Mouse (Mus musculus): ENCODE data around the gene Spock2. TPM values are rescaled to one million over a fixed set of nuclear protein-coding genes. Genes with fewer than 3 reads are reported as not detected.
A peak's percentile ranks its signal among the peaks of the same experiment; 100 is the strongest.
"Not testable (repeated sequence)": the region's sequence is repeated elsewhere in the genome, so short reads cannot be mapped to it uniquely, and the experiment has no call there.

Gene Spock2
- polyA plus RNA-seq, 1 experiment, result 362 TPM

- no peak for DNase-seq (ENCODE audit: extremely low spot score in 1 of 2, low spot score in 1 of 2)
These were observed 640 bp downstream of the Spock2 start for GRCm38 (mm10) chr10:60106531-60107186.

GRCm38 (mm10) chr10:60107448-60107847 lies 1.4 kb downstream of the Spock2 start:
- DNase-seq (ENCODE audit: extremely low spot score in 1 of 2, low spot score in 1 of 2), result no peak

DNA sequence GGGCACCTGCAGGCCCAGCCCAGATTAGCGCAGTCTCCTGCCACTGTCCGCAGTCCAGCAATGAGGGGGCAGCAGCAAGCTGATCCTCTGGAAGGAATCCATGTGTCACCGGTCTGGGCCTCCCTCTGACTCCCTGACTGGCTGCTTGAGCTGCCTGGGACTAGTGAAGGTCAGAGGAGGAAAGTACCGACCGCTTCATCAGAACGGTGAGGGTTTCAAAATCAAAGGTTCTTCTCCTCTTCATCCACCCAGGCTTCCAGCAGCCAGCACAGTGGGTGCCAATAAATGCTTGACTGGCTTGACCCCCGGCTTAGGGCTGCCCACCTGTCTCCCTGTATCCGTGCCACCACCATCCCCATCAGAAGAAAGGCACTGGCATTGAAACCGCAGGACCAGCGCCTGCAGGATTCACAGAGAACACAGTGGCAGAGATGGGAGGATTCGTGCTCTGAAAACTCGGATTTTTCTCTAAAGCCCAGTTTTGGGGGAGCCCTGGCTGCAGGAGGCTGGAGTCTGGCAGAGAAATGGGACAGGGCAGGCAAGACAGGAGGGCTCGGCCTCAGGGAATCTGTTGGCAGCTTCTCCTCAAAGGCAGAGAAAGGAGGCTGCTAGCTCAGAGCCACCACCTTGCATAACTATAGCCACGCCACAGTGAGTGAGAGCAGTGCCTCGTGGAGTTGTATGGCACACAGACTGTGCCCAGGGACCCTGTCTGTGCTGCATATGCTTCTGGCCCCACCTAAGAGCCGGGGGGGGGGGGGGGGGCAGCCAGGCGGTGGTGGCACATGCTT lies 2.5 kb downstream of the Spock2 start:
- no peak for DNase-seq (ENCODE audit: extremely low spot score in 1 of 2, low spot score in 1 of 2)

DNA sequence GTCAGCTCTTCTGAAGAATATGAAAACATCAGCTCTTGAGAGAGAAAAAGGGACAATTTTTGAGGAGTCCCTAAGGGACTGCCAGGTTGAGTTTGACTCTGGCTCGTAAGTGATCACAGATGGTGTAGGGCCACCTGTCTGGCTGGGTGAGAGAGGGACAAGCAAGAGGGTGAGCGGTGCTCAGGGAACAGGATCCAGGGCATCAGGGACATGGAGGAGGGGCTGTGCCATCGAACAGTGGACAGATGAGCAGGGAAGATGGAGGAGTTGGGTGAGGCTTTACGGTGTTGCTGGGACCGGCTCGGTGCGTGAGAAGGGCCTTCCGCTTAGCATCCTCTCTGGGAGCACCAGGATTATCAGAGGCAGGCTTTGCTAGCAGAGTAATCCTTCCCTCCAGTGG lies 3.3 kb downstream of the Spock2 start:
- no peak for DNase-seq (ENCODE audit: extremely low spot score in 1 of 2, low spot score in 1 of 2)

DNA sequence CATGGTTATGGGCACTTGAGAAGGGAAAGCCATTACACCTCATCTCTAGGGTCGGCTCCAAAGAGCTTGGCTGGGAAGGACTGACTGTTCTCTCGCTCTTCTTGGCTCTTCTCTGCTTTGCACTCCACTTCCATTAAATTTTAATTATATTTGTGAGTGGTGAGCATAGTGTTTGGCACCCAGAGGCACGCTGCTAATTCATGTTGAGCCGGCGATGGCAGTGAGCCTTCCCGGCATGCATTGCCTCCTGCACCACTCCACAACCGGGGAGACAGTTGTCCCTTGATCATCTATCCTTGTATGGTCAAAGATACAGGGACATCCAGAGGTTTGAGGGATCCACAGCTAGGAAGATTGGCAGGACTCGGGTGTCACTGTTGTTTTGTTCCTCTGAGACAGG lies 4.0 kb downstream of the Spock2 start:
- no peak for DNase-seq (ENCODE audit: extremely low spot score in 1 of 2, low spot score in 1 of 2)

DNA sequence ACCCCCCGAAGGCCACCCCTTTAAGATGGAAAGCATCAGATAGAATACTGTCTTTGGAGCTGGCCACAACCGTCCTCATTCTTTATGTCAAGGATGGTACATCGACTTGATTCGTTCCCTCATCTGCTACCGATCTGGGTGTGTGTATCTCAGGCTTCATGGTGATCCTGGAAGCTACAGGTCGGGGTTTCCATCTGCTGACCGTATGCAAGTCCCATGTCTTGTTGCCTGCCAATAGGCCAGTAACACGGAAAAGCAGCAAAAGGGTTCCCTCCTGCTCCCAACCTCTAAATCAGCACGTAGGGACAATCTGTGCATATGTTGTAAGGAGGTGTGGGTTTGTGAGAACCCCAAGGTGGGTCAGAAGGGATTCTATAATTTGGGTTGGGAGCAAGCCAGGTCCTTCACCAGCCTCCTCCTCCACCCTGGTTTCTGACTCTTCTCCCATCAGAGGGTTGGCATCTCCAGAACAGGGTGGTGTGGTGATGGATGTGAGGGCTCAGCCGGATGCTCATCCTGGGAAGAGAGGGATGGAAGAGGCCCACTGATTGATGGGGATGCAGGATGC lies 5.0 kb downstream of the Spock2 start:
- no peak for DNase-seq (ENCODE audit: extremely low spot score in 1 of 2, low spot score in 1 of 2)

DNA sequence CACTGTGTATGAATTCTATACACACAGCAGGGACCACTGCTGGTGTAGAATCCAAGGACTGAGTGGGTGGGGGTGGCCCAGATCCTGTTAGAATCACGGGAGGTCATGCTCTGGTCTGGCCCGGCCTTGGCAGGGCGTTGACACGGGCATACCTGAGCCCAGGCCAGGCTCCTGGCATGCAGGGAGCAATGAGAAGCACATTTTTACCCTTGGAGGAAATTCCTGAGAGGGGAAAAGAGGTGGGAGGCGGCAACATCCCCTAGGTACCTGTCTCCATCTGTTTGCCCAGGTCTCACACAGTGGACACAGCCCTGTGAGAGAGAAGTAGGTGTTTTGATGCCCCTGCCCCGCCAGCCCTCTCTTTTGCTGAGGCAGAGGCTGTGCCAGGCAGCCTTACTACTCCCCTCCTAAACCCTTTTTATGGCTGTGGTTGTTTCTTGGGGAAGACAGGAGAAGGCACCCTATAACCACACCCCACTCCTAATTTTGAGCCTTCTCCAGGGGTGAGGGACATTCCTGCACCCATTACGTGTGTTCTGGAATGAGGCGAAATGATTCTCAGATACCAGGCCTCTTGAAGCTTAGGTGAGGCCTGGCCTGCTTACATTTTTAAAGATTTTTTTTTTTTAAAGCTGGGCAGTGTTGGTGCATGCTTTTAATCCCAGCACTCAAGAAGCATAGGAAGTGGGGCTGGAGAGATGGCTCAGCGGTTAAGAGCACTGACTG lies 8.1 kb downstream of the Spock2 start:
- DNase-seq (ENCODE audit: extremely low spot score in 1 of 2, low spot score in 1 of 2), result no peak

GRCm38 (mm10) chr10:60115345-60116185 lies 9.5 kb downstream of the Spock2 start:
- DNase-seq (ENCODE audit: extremely low spot score in 1 of 2, low spot score in 1 of 2), result peak; percentile 74 to 88

GRCm38 (mm10) chr10:60116997-60117396 lies 11.0 kb downstream of the Spock2 start:
- no peak for DNase-seq (ENCODE audit: extremely low spot score in 1 of 2, low spot score in 1 of 2)

- DNase-seq (ENCODE audit: extremely low spot score in 1 of 2, low spot score in 1 of 2), result no peak
These were observed 12.4 kb downstream of the Spock2 start for GRCm38 (mm10) chr10:60118464-60118863.

DNA sequence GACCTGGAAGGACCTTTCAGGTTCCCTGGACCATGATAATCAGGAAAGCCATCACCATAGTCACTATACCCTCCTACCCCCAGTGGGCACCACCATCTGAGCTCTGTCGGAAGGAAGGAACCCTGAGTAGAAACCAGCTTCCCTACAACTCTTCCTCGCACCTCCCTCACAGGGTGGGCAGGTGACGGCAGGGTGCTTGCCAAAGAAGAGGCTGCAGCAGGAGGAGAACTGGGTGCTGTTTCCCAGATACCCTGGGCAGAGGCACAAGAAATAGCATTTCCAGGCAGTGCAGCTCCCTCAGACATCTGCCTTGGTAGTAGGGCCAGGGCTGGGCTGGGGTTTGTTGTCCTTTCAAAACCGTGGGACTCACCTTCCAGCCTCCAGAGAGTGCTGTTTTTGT lies 14.6 kb downstream of the Spock2 start:
- DNase-seq (ENCODE audit: extremely low spot score in 1 of 2, low spot score in 1 of 2), result peak; percentile 67 to 78

GRCm38 (mm10) chr10:60124078-60124477 lies 18.1 kb downstream of the Spock2 start:
- DNase-seq (ENCODE audit: extremely low spot score in 1 of 2, low spot score in 1 of 2), result no peak

DNA sequence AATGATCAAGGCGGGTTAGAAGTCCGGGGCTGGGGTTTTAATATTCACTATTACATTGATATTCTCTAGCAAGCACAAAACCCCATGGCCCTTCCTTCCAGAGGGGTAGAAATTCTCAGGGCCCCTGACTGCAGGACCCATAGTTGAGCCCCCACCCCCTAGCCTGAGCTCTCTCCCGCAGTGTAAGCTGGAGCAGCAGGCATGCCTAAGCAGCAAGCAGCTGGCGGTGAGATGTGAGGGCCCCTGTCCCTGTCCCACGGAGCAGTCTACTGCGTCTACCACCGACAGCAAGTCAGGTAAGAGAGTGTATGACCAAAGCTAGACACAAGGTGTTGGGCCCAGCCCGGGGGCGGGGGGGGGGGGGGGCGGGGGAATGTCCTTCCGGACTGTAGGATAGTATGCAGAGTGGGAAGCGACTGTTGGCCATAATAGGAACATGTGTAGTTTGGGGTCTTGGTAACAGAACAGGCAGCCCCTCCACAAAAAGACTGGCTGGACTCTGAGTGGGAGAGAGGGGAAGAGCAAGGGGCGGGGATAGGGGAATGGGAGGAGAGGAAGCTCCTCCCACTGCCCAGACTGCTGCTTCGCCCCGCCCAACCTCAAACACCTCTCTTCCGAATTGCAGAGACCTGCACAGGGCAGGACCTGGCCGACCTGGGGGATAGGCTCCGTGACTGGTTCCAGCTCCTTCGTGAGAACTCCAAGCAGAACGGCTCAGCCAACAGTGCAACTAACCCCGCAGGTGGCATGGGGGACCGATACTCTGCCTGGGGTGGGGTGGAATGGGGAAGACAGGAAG lies 19.7 kb downstream of the Spock2 start:
- DNase-seq (ENCODE audit: extremely low spot score in 1 of 2, low spot score in 1 of 2), result no peak

GRCm38 (mm10) chr10:60128287-60128686 lies 22.3 kb downstream of the Spock2 start:
- DNase-seq (ENCODE audit: extremely low spot score in 1 of 2, low spot score in 1 of 2), result no peak

GRCm38 (mm10) chr10:60130504-60130903 lies 24.5 kb downstream of the Spock2 start:
- no peak for DNase-seq (ENCODE audit: extremely low spot score in 1 of 2, low spot score in 1 of 2)

DNA sequence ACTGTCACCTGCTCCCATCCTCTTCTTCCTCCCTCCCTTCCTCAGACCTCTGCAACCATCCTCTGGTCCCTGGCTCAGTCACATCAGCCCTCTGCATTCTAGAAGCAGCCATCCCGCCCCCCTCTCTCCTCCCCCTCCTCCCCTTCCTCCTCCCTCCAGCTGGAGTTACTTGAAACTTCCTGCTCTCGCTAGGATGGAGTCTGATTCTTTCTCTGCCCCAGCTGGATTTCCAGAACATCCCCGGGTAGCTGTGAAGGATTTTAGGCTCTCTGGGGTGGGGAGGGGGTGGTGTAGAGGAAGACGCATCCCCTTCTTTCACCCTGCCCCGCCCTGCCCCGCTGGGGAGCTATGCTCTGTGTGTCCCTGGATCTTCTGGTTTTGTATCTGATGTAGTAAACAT lies 27.5 kb downstream of the Spock2 start:
- DNase-seq (ENCODE audit: extremely low spot score in 1 of 2, low spot score in 1 of 2), result no peak

- no peak for DNase-seq (ENCODE audit: extremely low spot score in 1 of 2, low spot score in 1 of 2)
These were observed 28.2 kb downstream of the Spock2 start for GRCm38 (mm10) chr10:60134201-60134600.

GRCm38 (mm10) chr10:60136010-60136409 lies 30.0 kb downstream of the Spock2 start:
- DNase-seq (ENCODE audit: extremely low spot score in 1 of 2, low spot score in 1 of 2), result not testable (repeated sequence)

GRCm38 (mm10) chr10:60136935-60137334 lies 30.9 kb downstream of the Spock2 start:
- no peak for DNase-seq (ENCODE audit: extremely low spot score in 1 of 2, low spot score in 1 of 2)
